Mouse (Mus musculus) limb, embryonic 12.5 days (tissue): Measurements from ENCODE around the gene Cfap100. TPM values are rescaled to one million over a fixed set of nuclear protein-coding genes. Genes with fewer than 3 reads are reported as not detected.

ENCODE experiments used
- polyA plus RNA-seq: library from polyadenylated mRNA; unstranded; fragments of >200 nt; fragmentation: Nextera tagmentation; extraction: Ambion mirVana; gene quantifications from 2 replicates; pipeline ENCODE4 v1.2.1, GENCODE M21; 2016

Gene Cfap100
- polyA plus RNA-seq, 1 experiment from 2014 or later = 0.18 TPM

Other genes starting within 250 kb of the Cfap100 start
- gene V1ra8, start 226.0 kb downstream of the Cfap100 start, polyA plus RNA-seq = not detected in 2 replicates
- not detected in 2 replicates for gene Vmn1r53, start 204.4 kb downstream of the Cfap100 start, polyA plus RNA-seq
- not detected in 2 replicates for gene Vmn1r54, start 182.5 kb downstream of the Cfap100 start, polyA plus RNA-seq
- gene BC048671, start 127.6 kb downstream of the Cfap100 start, polyA plus RNA-seq = not detected in 2 replicates
- not detected in 2 replicates for gene Chst13, start 103.6 kb downstream of the Cfap100 start, polyA plus RNA-seq
- gene Uroc1, start 95.5 kb downstream of the Cfap100 start, polyA plus RNA-seq = 0.06 TPM in 2 replicates
- gene Zxdc, start 59.3 kb downstream of the Cfap100 start, polyA plus RNA-seq = 9.9 and 12.1 TPM in 2 replicates
- gene Klf15, start 33.8 kb upstream of the Cfap100 start, polyA plus RNA-seq = 4.3 and 4.6 TPM in 2 replicates
- 1.6 TPM in 2 replicates for gene Aldh1l1, start 57.6 kb upstream of the Cfap100 start, polyA plus RNA-seq
- 2.1 and 2.7 TPM in 2 replicates for gene Slc41a3, start 175.9 kb upstream of the Cfap100 start, polyA plus RNA-seq